Mouse (Mus musculus) adrenal gland, adult 18-20 months (tissue): ENCODE data around the gene Rab5b. TPM values are rescaled to one million over a fixed set of nuclear protein-coding genes. Genes with fewer than 3 reads are reported as not detected.

Experiments
- DNase-seq, 2 experiments: peaks; one replicate each; pipeline ENCODE4 v3.0.0; 2021 to 2022; ENCODE audit warnings: low spot score in 2 of 2
- total RNA-seq, 2 experiments: library from RNA; stranded (reverse); gene quantifications; 1 replicate in 1 of 2; 2 replicates in 1 of 2; pipeline ENCODE4 v1.2.3; 2021

Rab5b gene
- total RNA-seq, 2 experiments from 2014 or later: 112 to 122 TPM

DNA sequence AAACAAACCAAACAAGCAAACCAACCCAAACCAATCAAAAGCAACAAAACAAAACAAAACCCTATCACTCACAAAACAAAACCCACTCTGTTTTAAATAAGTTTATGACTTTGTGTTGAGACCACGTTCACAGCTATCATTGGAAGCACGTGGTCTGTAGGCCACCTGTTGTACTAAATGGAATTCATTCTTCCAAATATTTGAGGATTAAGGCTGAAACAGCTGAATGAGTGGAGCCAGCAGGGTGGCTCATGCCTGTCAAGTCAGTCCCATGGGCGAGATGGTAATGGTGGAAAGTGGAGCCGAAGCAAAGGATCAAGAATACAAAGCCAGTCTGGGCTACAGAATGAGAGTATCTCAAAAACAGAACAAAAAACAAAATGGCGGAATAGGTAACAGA, 4.6 kb upstream of the Rab5b start:
- no peak for DNase-seq

GRCm38 (mm10) chr10:128699611-128700010, 3.5 kb upstream of the Rab5b start:
- no peak for DNase-seq

GRCm38 (mm10) chr10:128699006-128699405, 2.9 kb upstream of the Rab5b start:
- DNase-seq: no peak

DNA sequence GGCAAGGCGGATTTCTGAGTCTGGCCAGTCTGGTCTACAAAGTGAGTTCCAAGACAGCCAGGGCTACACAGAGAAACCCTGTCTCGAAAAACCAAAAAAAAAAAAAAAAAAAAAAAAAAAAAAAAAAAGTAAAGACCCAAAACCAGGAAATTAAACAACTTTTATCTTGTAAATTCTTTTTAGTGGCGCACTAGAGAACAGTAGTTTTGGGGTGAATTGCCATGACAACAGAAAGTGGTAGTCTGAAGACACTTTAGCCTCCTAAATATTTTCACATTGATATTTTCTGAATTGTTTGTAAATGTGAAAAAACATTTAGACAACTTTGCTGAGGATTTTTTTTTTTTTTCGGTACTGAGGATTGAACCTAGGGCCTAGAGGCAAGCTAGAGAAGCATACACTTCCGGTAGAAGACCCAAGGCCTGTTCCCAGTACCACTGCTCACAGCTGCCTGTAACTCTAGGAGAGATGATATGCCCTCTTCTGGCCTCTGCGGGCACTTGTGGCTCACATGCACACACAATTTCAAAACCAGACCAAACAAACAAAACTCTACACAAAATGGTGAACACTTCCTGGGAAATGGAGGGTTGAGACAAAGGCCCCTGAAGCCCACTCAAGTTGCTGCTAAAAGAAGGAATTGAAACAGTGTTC, 1.1 kb upstream of the Rab5b start:
- DNase-seq: no peak

GRCm38 (mm10) chr10:128695411-128695991, 563 bp downstream of the Rab5b start:
- no peak for DNase-seq

- no peak for DNase-seq
These were observed 21.5 kb downstream of the Rab5b start for GRCm38 (mm10) chr10:128674469-128675008.

DNA sequence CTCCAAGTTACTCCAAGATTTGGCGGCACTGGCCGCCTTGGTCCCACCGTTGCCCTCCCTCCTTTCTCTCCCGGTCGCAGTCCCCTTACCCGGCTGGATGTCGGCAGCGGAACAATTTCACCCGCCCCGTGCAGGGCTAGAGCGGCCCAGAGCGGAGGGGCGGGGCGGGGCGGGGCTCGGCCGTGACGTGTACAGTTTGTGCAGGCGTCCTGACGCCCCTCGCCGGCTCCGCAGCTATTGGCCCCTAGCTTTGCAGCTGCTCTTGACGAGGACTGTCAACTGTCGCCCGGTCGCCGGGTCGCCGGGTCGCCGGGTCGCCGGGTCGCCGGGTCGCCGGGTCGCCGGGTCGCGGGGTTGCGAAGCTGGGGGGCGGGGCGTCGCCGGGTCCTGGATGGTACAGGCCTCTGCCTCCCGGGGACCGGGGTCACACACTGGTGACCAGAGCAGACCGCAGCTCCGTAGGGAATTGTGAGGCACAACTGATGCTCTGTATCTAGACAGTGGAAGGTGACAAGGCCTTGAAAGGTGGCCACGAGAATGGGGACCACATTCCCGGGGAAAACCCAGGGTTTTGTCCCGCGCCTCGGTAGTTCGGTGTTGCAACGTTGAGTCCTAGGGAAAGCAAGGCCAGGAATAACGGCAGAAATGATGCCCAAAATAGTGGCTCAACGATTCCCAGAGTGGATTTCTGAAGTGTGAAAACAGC, 22.1 kb downstream of the Rab5b start, which contains the start of gene Suox:
Suox (minus strand) TSS at position 311 of the 706 bp plus-strand sequence.
- peak; percentile 76 to 79 for DNase-seq

- DNase-seq: no peak
These were observed 24.9 kb downstream of the Rab5b start for GRCm38 (mm10) chr10:128671148-128671547.

DNA sequence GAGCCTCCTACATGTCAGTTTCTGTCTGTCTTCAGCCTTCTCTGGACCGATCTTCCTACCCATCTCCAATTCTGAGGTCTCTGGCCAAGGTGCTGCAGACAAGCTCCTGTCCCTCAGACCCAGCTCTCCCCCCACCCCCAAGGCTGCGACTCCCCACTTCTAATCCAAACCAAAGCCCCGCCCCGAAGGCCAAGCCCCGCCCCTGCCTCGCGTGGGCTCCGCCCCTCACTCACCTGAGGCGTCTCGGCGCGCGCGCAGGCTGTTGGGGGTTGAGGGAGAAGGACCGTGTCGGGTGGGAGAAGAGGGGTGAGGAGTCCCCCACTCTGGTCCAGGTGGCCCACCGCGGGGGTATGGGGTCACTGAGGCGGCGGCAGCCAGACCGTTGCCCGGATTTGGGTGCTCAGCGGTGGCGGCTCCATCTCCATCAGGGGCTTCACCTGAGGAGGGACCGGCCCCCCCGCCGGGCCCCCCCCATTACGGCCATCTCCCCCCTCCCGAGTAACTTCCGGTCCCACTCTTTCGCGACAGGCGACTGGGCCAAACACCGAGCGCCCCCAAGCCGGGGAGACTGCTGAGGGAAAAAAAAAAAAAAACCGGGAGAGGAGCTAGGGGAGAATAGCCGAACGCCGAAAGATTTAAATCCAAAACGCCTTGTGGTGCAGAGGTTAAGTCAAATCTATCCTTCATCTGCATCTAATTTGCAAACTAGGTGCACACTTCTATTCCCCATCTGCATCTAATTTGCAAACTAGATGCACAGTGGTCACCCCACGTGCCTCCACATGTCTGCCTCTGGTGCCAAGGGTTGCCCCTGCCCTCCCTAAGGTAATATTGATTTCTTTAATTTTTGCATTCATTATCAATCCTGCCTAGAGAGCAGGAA, 27.0 kb downstream of the Rab5b start:
- DNase-seq: peak; percentile 43 to 59

GRCm38 (mm10) chr10:128665806-128666205, 30.3 kb downstream of the Rab5b start:
- no peak for DNase-seq

DNA sequence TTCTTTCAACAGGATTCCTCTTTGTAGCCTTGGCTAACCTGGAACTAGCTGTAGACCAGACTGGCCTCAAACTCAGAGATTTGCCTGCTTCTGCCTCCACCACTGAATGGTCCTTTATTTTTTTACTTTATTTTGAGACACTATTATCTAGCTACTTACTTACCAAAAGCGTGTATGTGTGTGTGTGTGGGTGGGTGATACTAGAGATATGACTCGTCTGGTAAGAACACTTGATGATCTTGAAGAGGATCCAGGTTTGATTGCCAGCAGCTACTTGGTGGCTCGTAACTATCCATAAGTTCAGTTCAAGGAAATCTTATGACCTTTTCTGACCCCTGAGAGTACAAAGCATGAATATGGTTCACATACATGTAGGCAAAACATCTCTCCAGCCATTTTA, 30.8 kb downstream of the Rab5b start:
- no peak for DNase-seq

DNA sequence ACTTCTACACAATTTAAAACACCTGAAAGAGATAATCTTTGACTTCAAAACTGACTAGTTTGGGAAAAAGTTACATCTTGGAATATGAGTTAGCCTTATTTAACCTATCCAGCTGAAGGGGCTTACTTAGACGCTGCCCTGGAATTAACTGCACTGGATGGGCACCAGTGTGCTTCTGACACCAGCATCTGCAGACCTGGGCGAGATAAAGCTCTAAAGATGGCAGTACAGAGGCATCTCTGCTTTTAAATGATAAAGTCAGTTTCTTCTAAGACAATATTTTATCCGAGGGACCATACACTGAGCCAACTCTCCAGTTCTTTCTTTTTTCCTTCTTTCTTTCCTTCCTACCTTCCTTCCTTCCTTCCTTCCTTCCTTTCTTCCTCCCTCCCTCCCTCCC, 31.3 kb downstream of the Rab5b start:
- no peak for DNase-seq

DNA sequence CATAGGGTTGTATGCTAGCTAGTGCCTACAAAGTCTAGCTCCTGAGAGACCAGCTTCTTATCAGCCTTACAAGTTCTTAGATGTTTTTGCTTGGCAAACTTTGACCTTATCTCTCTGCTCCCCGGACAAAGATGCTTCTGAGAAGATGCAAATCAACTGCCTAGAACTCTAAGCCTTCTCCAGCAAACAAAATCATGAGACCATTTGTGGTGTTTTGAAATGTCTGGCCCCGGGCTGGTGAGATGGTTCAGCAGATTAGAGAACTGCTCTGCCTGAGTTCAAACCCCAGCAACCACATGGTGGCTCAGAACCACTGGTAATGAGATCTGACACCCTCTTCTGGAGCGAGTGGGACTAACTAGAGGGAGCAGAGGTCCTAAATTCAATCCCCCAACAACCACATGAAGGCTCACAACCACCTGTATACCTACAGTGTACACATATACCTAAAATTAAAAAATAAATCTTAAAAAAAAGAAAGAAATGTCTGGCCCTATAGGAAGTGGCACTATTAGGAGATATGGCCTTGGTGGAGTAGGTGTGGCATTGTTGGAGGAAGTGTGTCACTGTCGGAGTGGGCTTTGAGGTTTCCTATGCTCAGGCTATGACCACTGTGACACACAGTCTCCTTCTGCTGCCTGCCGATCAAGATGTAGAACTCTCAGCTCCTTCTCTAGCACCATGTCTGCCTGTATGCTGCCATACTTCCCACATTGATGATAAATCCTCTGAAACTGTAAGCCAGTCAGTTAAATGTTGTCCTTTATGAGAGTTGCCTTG, 32.4 kb downstream of the Rab5b start:
- DNase-seq: no peak

- DNase-seq: no peak
These were observed 33.6 kb downstream of the Rab5b start for GRCm38 (mm10) chr10:128662465-128662864.

DNA sequence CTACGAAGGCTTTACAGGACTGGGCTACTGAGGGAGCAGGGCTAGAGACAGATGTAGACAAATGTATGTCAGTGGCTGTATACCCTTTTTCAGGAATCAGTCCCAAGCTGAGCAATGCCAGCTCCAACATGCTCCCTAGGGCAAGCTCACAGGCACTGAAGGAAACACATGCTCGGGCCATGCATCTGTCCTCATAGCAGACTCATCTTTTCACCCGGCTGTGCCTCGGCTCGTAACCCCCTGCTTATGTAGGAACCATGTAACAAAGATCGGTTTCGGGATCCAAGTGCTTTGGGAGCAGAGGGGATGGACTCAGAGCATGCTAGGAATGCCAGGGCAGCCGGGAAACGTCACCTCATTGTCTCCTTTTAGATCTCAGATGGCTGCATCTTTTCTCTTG, 36.6 kb downstream of the Rab5b start:
- DNase-seq: no peak

- DNase-seq: no peak
These were observed 38.2 kb downstream of the Rab5b start for GRCm38 (mm10) chr10:128657844-128658243.

- no peak for DNase-seq
These were observed 39.3 kb downstream of the Rab5b start for GRCm38 (mm10) chr10:128656731-128657130.

DNA sequence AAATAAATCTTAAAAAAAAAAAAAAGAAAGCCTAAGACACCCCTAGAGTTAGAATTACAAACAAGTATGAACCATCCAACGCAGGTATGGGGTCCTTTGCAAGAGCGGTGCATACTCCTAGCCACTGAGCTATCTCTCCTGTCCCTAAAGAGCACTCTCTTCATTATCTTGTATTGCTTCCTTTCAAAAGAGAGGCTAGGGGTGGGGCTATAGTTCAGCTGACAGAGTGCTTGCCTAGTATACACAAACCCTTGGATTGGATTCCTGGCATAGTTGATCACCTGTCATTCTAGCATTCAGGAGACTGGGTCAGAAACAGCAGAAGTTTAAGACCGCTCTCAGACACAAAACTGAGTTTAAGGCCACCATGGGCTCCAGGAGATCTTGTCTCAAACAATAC, 40.8 kb downstream of the Rab5b start:
- no peak for DNase-seq

DNA sequence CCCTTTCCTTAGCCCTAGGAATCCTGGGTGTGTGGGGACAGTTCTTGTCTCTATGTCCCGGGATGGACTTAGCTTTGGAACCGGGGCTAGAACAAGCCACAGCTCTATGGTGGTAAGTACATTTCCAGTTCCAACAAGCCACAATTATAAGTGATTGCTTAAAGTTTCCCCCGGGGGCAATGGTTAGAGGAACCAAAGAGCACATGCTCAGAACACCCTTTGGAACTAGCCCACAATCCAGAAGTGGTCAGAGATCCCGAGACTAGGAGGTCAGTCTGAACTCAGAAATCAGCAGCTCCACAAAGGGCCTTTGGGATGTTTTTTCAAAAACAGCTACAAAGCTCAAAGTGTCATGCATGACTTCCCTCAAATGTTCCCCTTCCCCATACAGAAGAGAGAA, 42.2 kb downstream of the Rab5b start:
- DNase-seq: no peak
